Mouse (Mus musculus) 3T3-L1 (cell line): ENCODE results near the gene Ccdc181.
A peak's percentile ranks its signal among the peaks of the same experiment; 100 is the strongest.
"Not testable (repeated sequence)": the region's sequence is repeated elsewhere in the genome, so short reads cannot be mapped to it uniquely, and the experiment has no call there.

Experiments used
- DNase-seq: peaks from one replicate; pipeline ENCODE4 v3.0.0-alpha.2; 2015; ENCODE audit warnings: low read depth, low spot score

Gene Ccdc181

GRCm38 (mm10) chr1:164275455-164275954 lies at the start of gene Ccdc181:
Gene Ccdc181 (plus strand): TSS chr1:164275585.
- DNase-seq, result peak; percentile 75

- DNase-seq, result not testable (repeated sequence)
Measured at GRCm38 (mm10) chr1:164231937-164232570, 43.3 kb upstream of the Ccdc181 start.

GRCm38 (mm10) chr1:164233447-164233846 lies 41.9 kb upstream of the Ccdc181 start:
- DNase-seq, result no peak

- no peak for DNase-seq
Measured at GRCm38 (mm10) chr1:164235078-164235477, 40.3 kb upstream of the Ccdc181 start.

- no peak for DNase-seq
Measured at GRCm38 (mm10) chr1:164236078-164236477, 39.3 kb upstream of the Ccdc181 start.

GRCm38 (mm10) chr1:164241494-164241893 lies 33.9 kb upstream of the Ccdc181 start:
- DNase-seq, result no peak

- peak; percentile 84 for DNase-seq
Measured at GRCm38 (mm10) chr1:164242809-164243208, 32.6 kb upstream of the Ccdc181 start.

GRCm38 (mm10) chr1:164247442-164247841 lies 27.9 kb upstream of the Ccdc181 start:
- no peak for DNase-seq

- DNase-seq, result peak; percentile 61
Measured at GRCm38 (mm10) chr1:164247971-164248370, 27.4 kb upstream of the Ccdc181 start.

GRCm38 (mm10) chr1:164248465-164249331 lies 26.7 kb upstream of the Ccdc181 start, which contains the start of gene Slc19a2:
Gene Slc19a2 (plus strand): TSS chr1:164249046.
- DNase-seq, result peak; percentile 97

GRCm38 (mm10) chr1:164249332-164249711 lies 26.1 kb upstream of the Ccdc181 start:
- DNase-seq, result peak; percentile 50

- DNase-seq, result peak; percentile 73
Measured at GRCm38 (mm10) chr1:164250391-164251150, 24.8 kb upstream of the Ccdc181 start.

- no peak for DNase-seq
Measured at GRCm38 (mm10) chr1:164251438-164251837, 23.9 kb upstream of the Ccdc181 start.

- no peak for DNase-seq
Measured at GRCm38 (mm10) chr1:164252551-164252950, 22.8 kb upstream of the Ccdc181 start.

- no peak for DNase-seq
Measured at GRCm38 (mm10) chr1:164254836-164255235, 20.5 kb upstream of the Ccdc181 start.

GRCm38 (mm10) chr1:164260171-164261028 lies 15.0 kb upstream of the Ccdc181 start:
- no peak for DNase-seq

GRCm38 (mm10) chr1:164261553-164261952 lies 13.8 kb upstream of the Ccdc181 start:
- DNase-seq, result peak; percentile 100

GRCm38 (mm10) chr1:164270941-164271340 lies 4.4 kb upstream of the Ccdc181 start:
- no peak for DNase-seq

GRCm38 (mm10) chr1:164273659-164274058 lies 1.7 kb upstream of the Ccdc181 start:
- peak; percentile 88 for DNase-seq

GRCm38 (mm10) chr1:164276552-164276951 lies 1.2 kb downstream of the Ccdc181 start:
- DNase-seq, result peak; percentile 88

- DNase-seq, result no peak
Measured at GRCm38 (mm10) chr1:164279332-164279731, 3.9 kb downstream of the Ccdc181 start.
